ENCODE assay signal across 18 mouse cellular contexts in genomic region chr13:64259903-64260302, GRCm38 (mm10). TPM values are rescaled to one million over a fixed set of nuclear protein-coding genes. Genes with fewer than 3 reads are reported as not detected.
DNase-seq lines count a peak whose midpoint lies in the region; ATAC-seq lines count a peak whose summit lies in the region.
"Had no signal": no experiment of that assay in that cellular context is flagged by ENCODE, and none has a peak within 500 bp of the region (broad histone marks: within the 10 kb centered on the region; RNA-seq: fewer than 3 reads in every experiment).

No protein-coding gene starts in this region.

- H3K27me3 ChIP-seq in hindbrain, embryonic 13.5 days: no peaks in the 10 kb centered on the region
- H3K27me3 ChIP-seq in hindbrain, embryonic 12.5 days: no peaks in the 10 kb centered on the region
- H3K27me3 ChIP-seq: forebrain, embryonic 12.5 days; heart, embryonic 13.5 days; liver, embryonic 13.5 days; neural tube, embryonic 15.5 days had no signal

- no peak overlapping the region for H3K27ac ChIP-seq in hindbrain, embryonic 13.5 days
- H3K27ac ChIP-seq in hindbrain, embryonic 12.5 days: no peak overlapping the region
- H3K27ac ChIP-seq: forebrain, embryonic 12.5 days; heart, embryonic 13.5 days; limb, embryonic 10.5 days; liver, embryonic 13.5 days; neural tube, embryonic 15.5 days had no signal

- H3K4me2 ChIP-seq in hindbrain, embryonic 13.5 days: no peak overlapping the region
- no peak overlapping the region for H3K4me2 ChIP-seq in hindbrain, embryonic 12.5 days (replicated peaks)
- H3K4me2 ChIP-seq: forebrain, embryonic 12.5 days; heart, embryonic 13.5 days; liver, embryonic 13.5 days; neural tube, embryonic 15.5 days had no signal

- H3K36me3 ChIP-seq in hindbrain, embryonic 13.5 days: no peaks in the 10 kb centered on the region
- H3K36me3 ChIP-seq in hindbrain, embryonic 12.5 days: no peaks in the 10 kb centered on the region
- H3K36me3 ChIP-seq: forebrain, embryonic 12.5 days; heart, embryonic 13.5 days; limb, embryonic 10.5 days; liver, embryonic 13.5 days; neural tube, embryonic 15.5 days had no signal

- WGBS in hindbrain, embryonic 13.5 days: 75% methylated on average over 7 of the region's 7 CpGs
- 78% methylated on average over 7 of the region's 7 CpGs for WGBS in hindbrain, embryonic 12.5 days

- 0 out of 2 replicates have a peak, but pooled peaks have one; percentile 40 for ATAC-seq in hindbrain, embryonic 13.5 days (ENCODE audit: low FRiP score)
- no peak for ATAC-seq in hindbrain, embryonic 12.5 days (ENCODE audit: low FRiP score)
- ATAC-seq: intestine, postnatal 0 days had no signal

- H3K9me3 ChIP-seq in hindbrain, embryonic 13.5 days: no peaks in the 10 kb centered on the region
- no peaks in the 10 kb centered on the region for H3K9me3 ChIP-seq in hindbrain, embryonic 12.5 days (replicated peaks)
- H3K9me3 ChIP-seq: forebrain, embryonic 12.5 days; heart, embryonic 13.5 days; limb, embryonic 10.5 days; liver, embryonic 13.5 days; neural tube, embryonic 15.5 days had no signal

- H3K9ac ChIP-seq in hindbrain, embryonic 13.5 days: no peak overlapping the region
- no peak overlapping the region for H3K9ac ChIP-seq in hindbrain, embryonic 12.5 days
- H3K9ac ChIP-seq: forebrain, embryonic 12.5 days; heart, embryonic 13.5 days; liver, embryonic 13.5 days; neural tube, embryonic 15.5 days had no signal

- intact Hi-C loops in heart, postnatal 36 days (cut with DNase I): no loop called here

- H3K4me1 ChIP-seq in hindbrain, embryonic 13.5 days (replicated peaks): peaks cover 15% of the 10 kb centered on the region
- H3K4me1 ChIP-seq in hindbrain, embryonic 12.5 days: peaks cover 7% of the 10 kb centered on the region
- H3K4me1 ChIP-seq: heart, embryonic 13.5 days; liver, embryonic 13.5 days had no signal

- DNase-seq in layer of hippocampus, adult 11-12 months (ENCODE audit: low spot score): peak; percentile 32
- DNase-seq in layer of hippocampus, adult 9-10 months (ENCODE audit: low spot score): no peak
- DNase-seq in brain, adult 2 months (ENCODE audit: low read depth, low spot score): peak; percentile 74
- peak; percentile 46 for DNase-seq in telencephalon, adult 2 months (ENCODE audit: low read depth, low spot score)
- no peak for DNase-seq in heart, postnatal 36 days
- DNase-seq: adrenal gland, postnatal 14 days; liver, embryonic 13.5 days; lung, postnatal 10 days; retina, postnatal 1 day; spleen, adult 18-20 months; thymus, postnatal 4 days had no signal

- H3K4me3 ChIP-seq in hindbrain, embryonic 13.5 days: no peak overlapping the region
- H3K4me3 ChIP-seq in hindbrain, embryonic 12.5 days: no peak overlapping the region
- H3K4me3 ChIP-seq: forebrain, embryonic 12.5 days; heart, embryonic 13.5 days; limb, embryonic 10.5 days; liver, embryonic 13.5 days; neural tube, embryonic 15.5 days had no signal

RNA-seq across cellular contexts. Expression of gene Cdc14b, which starts 15.2 kb away (rescaled TPM):
- 4.2 and 4.3 TPM in 2 replicates for polyA plus RNA-seq in hindbrain, embryonic 13.5 days (2015; fragmentation: Nextera tagmentation; extraction: Ambion mirVana)
- polyA plus RNA-seq in hindbrain, embryonic 12.5 days (2016; fragmentation: Nextera tagmentation; extraction: Ambion mirVana): 10.2 and 12.5 TPM in 2 replicates
- 1 to 10 TPM; 8.2 to 9.0 TPM for total RNA-seq in heart, postnatal 36 days (2021)

RNA-seq across cellular contexts. Expression of gene Aaed1, which starts 52.6 kb away (rescaled TPM):
- 15.8 and 16.7 TPM in 2 replicates for polyA plus RNA-seq in hindbrain, embryonic 13.5 days (2015; fragmentation: Nextera tagmentation; extraction: Ambion mirVana)
- 21.0 and 25.9 TPM in 2 replicates for polyA plus RNA-seq in hindbrain, embryonic 12.5 days (2016; fragmentation: Nextera tagmentation; extraction: Ambion mirVana)
- 10 to 100 TPM; 65.5 to 68.2 TPM for total RNA-seq in heart, postnatal 36 days (2021)

Comparison
In these comparisons a context has a peak if more than half of its experiments do, and no peak if none do; other contexts are left out.
1. DNase-seq: peak in layer of hippocampus, adult 11-12 months (single experiment), brain, adult 2 months (single experiment) and telencephalon, adult 2 months (single experiment); none in layer of hippocampus, adult 9-10 months (single experiment) and heart, postnatal 36 days (0 of 2).